Mouse (Mus musculus) thymus, adult 2 months (tissue): ENCODE data around the gene Col12a1.

Experiments used
- CTCF ChIP-seq: fragments of 200-500 bp; IDR thresholded peaks from 2 replicates; pipeline ENCODE4 v1.5.1; 2012; ENCODE audit warnings: mild to moderate bottlenecking, control low read depth, low read length, moderate library complexity, borderline replicate concordance; ENCODE audit not compliant: control insufficient read depth, poor library complexity, insufficient read depth; ENCODE audit errors: extremely low read depth
- POLR2A ChIP-seq: fragments of 200-500 bp; IDR thresholded peaks from 2 replicates; pipeline ENCODE4 v1.6.1; 2012; ENCODE audit warnings: mild to moderate bottlenecking, low read length, control low read depth, moderate library complexity; ENCODE audit not compliant: control insufficient read depth, poor library complexity, insufficient read depth; ENCODE audit errors: extremely low read depth

DNA sequence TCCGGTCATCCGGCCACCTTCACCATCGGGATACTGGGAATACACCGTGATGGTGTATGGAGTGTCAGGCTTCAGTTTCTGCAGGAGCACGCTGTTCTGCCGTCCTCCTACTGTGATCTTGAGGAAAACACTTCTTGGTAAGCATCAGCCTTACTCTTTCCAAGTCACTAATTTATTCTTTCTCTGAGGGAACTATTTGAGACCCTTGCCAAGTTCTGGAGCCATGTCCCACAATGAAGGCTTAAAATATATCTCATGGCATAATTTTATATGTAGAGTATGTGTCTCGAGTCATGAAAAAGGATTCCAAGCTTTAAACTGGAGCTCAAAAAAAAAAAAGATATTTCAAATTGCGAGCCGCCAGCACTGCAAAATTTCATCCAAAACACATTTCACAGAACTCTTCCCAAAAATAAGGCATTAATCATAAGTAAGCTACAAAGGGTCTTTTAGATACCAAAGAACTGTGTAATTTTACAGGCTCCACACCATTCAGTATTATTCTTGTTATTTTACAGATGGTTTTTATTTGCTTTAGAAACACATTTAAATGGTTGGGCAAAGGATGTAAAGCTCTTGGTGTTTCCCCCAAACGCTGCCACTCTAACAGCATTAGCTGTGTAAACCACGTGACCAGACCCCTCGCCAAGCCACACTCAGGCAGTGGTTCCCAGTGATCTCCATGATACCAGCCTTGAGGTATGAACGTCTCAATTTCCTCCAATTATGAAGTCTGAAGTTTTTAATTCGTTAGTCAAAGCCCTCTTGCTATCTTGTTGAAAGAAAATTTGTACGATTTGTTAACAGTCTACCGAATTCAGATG lies 65.1 kb downstream of the Col12a1 start:
- no peak for TF ChIP-seq CTCF
- no peak for TF ChIP-seq POLR2A
